9 mouse cellular contexts compared by ENCODE assay signal in genomic region chr15:79834881-79835260, GRCm38 (mm10). TPM values are rescaled to one million over a fixed set of nuclear protein-coding genes. Genes with fewer than 3 reads are reported as not detected.
DNase-seq lines count a peak whose midpoint lies in the region; ATAC-seq lines count a peak whose summit lies in the region.
"Had no signal": no experiment of that assay in that cellular context is flagged by ENCODE, and none has a peak within 500 bp of the region (broad histone marks: within the 10 kb centered on the region; RNA-seq: fewer than 3 reads in every experiment).

No protein-coding gene starts in this region.

- WGBS in heart, embryonic 13.5 days: 61% methylated on average over 9 of the region's 9 CpGs
- WGBS in hindbrain, embryonic 13.5 days: 45% methylated on average over 9 of the region's 9 CpGs
- 45% methylated on average over 9 of the region's 9 CpGs for WGBS in midbrain, embryonic 12.5 days

- peak overlapping the region; percentile 97 for H3K27ac ChIP-seq in heart, embryonic 13.5 days (replicated peaks)
- peak overlapping the region; percentile 99 for H3K27ac ChIP-seq in hindbrain, embryonic 13.5 days
- peak overlapping the region; percentile 98 for H3K27ac ChIP-seq in midbrain, embryonic 12.5 days (replicated peaks)

- peaks cover under 1% of the 10 kb centered on the region; the same call in 1 of the 2 replicates for H3K27me3 ChIP-seq in heart, embryonic 13.5 days (replicated peaks)
- no peaks in the 10 kb centered on the region for H3K27me3 ChIP-seq in hindbrain, embryonic 13.5 days
- H3K27me3 ChIP-seq in midbrain, embryonic 12.5 days: no peaks in the 10 kb centered on the region

- peak overlapping the region; percentile 91 for H3K4me2 ChIP-seq in heart, embryonic 13.5 days
- H3K4me2 ChIP-seq in hindbrain, embryonic 13.5 days: peak overlapping the region; percentile 54
- peak overlapping the region; percentile 97 for H3K4me2 ChIP-seq in midbrain, embryonic 12.5 days (replicated peaks)

- peaks cover 16% of the 10 kb centered on the region for H3K36me3 ChIP-seq in heart, embryonic 13.5 days
- H3K36me3 ChIP-seq in hindbrain, embryonic 13.5 days: peaks cover 4% of the 10 kb centered on the region; the same call in 1 of the 2 replicates
- peaks cover 8% of the 10 kb centered on the region; the same call in 1 of the 2 replicates for H3K36me3 ChIP-seq in midbrain, embryonic 12.5 days

- no peaks in the 10 kb centered on the region for H3K9me3 ChIP-seq in heart, embryonic 13.5 days
- H3K9me3 ChIP-seq in hindbrain, embryonic 13.5 days: no peaks in the 10 kb centered on the region
- no peaks in the 10 kb centered on the region for H3K9me3 ChIP-seq in midbrain, embryonic 12.5 days

- H3K4me1 ChIP-seq in heart, embryonic 13.5 days: peaks cover 37% of the 10 kb centered on the region
- peaks cover 49% of the 10 kb centered on the region for H3K4me1 ChIP-seq in hindbrain, embryonic 13.5 days (replicated peaks)
- peaks cover 43% of the 10 kb centered on the region for H3K4me1 ChIP-seq in midbrain, embryonic 12.5 days

- no peak for DNase-seq in heart, postnatal 10 days
- DNase-seq in cerebellum, adult 9-11 months: peak; percentile 51
- no peak for DNase-seq in urinary bladder, postnatal 36 days (ENCODE audit: low spot score in 2 of 2)
- no peak for DNase-seq in frontal cortex, adult 2 months (ENCODE audit: extremely low spot score in 1 of 2, low spot score in 1 of 2)

- peak overlapping the region; percentile 90 for H3K4me3 ChIP-seq in heart, embryonic 13.5 days
- H3K4me3 ChIP-seq in hindbrain, embryonic 13.5 days: peak overlapping the region; percentile 91
- H3K4me3 ChIP-seq in midbrain, embryonic 12.5 days: peak overlapping the region; percentile 85

- intact Hi-C loops in heart, postnatal 10 days (cut with DNase I): loop anchor here (5.0 kb wide), 2 partner anchors 92 to 247 kb away; no protein-coding TSS in a partner anchor

- ATAC-seq in heart, embryonic 13.5 days (ENCODE audit: extremely low read depth, insufficient number of reproducible peaks, low FRiP score, low TSS enrichment): no peak
- no peak for ATAC-seq in hindbrain, embryonic 13.5 days (ENCODE audit: low FRiP score)
- ATAC-seq in midbrain, embryonic 12.5 days (ENCODE audit: low FRiP score, low read depth): no peak
- ATAC-seq in megakaryocyte-erythroid progenitor cell, adult 5-6 weeks (replicated peaks; ENCODE audit: low FRiP score, low TSS enrichment, poor library complexity, severe bottlenecking): no peak

- peak overlapping the region; percentile 74 for H3K9ac ChIP-seq in heart, embryonic 13.5 days
- H3K9ac ChIP-seq in hindbrain, embryonic 13.5 days: peak overlapping the region; percentile 97; the same call in 1 of the 2 replicates
- H3K9ac ChIP-seq in midbrain, embryonic 12.5 days (replicated peaks): peak overlapping the region; percentile 57

RNA-seq across cellular contexts. Expression of gene Cbx6, which starts 0.4 kb away (rescaled TPM):
- polyA plus RNA-seq in heart, embryonic 13.5 days (2015; fragmentation: Nextera tagmentation; extraction: Ambion mirVana): 48.6 and 49.5 TPM in 2 replicates
- total RNA-seq in heart, postnatal 10 days (2021): 10 to 100 TPM; 40.7 to 48.7 TPM
- polyA plus RNA-seq in hindbrain, embryonic 13.5 days (2015; fragmentation: Nextera tagmentation; extraction: Ambion mirVana): 50.2 and 52.6 TPM in 2 replicates
- 45.5 and 45.7 TPM in 2 replicates for polyA plus RNA-seq in midbrain, embryonic 12.5 days (2016; fragmentation: Nextera tagmentation; extraction: Ambion mirVana)
- total RNA-seq in megakaryocyte-erythroid progenitor cell, adult 5-6 weeks (2014; fragmentation: Nextera tagmentation): 25.1 and 25.6 TPM in 2 replicates
- total RNA-seq in megakaryocyte-erythroid progenitor cell, adult 5-6 weeks (2017): 14.4 and 36.7 TPM in 2 replicates
- polyA plus RNA-seq in frontal cortex, adult 2 months (2012; rRNA removed): 257 and 263 TPM in 2 replicates

RNA-seq across cellular contexts. Expression of gene Npcd, which starts 0.8 kb away (rescaled TPM):
- polyA plus RNA-seq in heart, embryonic 13.5 days (2015; fragmentation: Nextera tagmentation; extraction: Ambion mirVana): not detected in 2 replicates
- total RNA-seq in heart, postnatal 10 days (2021): 1 to 10 TPM in 1 of 2 experiments, under 1 TPM in 1; 0.74 to 1.8 TPM
- polyA plus RNA-seq in hindbrain, embryonic 13.5 days (2015; fragmentation: Nextera tagmentation; extraction: Ambion mirVana): 0.34 and 0.51 TPM in 2 replicates
- 0.45 TPM in 1 of 2 replicates, not detected in the other for polyA plus RNA-seq in midbrain, embryonic 12.5 days (2016; fragmentation: Nextera tagmentation; extraction: Ambion mirVana)
- total RNA-seq in megakaryocyte-erythroid progenitor cell, adult 5-6 weeks (2014; fragmentation: Nextera tagmentation): not detected in 2 replicates
- not detected in 2 replicates for total RNA-seq in megakaryocyte-erythroid progenitor cell, adult 5-6 weeks (2017)
- 2.9 and 4.8 TPM in 2 replicates for polyA plus RNA-seq in frontal cortex, adult 2 months (2012; rRNA removed)
- polyA plus RNA-seq: testis, adult 2 months had no signal

RNA-seq across cellular contexts. Expression of gene Nptxr, which starts 30.3 kb away (rescaled TPM):
- 1.6 and 1.7 TPM in 2 replicates for polyA plus RNA-seq in heart, embryonic 13.5 days (2015; fragmentation: Nextera tagmentation; extraction: Ambion mirVana)
- 1 to 10 TPM; 3.8 to 4.1 TPM for total RNA-seq in heart, postnatal 10 days (2021)
- 21.0 and 21.4 TPM in 2 replicates for polyA plus RNA-seq in hindbrain, embryonic 13.5 days (2015; fragmentation: Nextera tagmentation; extraction: Ambion mirVana)
- polyA plus RNA-seq in midbrain, embryonic 12.5 days (2016; fragmentation: Nextera tagmentation; extraction: Ambion mirVana): 8.7 and 11.7 TPM in 2 replicates
- 1.2 TPM in 1 of 2 replicates, not detected in the other for total RNA-seq in megakaryocyte-erythroid progenitor cell, adult 5-6 weeks (2014; fragmentation: Nextera tagmentation)
- total RNA-seq in megakaryocyte-erythroid progenitor cell, adult 5-6 weeks (2017): not detected in 2 replicates
- 293 and 296 TPM in 2 replicates for polyA plus RNA-seq in frontal cortex, adult 2 months (2012; rRNA removed)

RNA-seq across cellular contexts. Expression of gene Apobec3, which starts 56.6 kb away (rescaled TPM):
- polyA plus RNA-seq in heart, embryonic 13.5 days (2015; fragmentation: Nextera tagmentation; extraction: Ambion mirVana): 13.5 and 13.9 TPM in 2 replicates
- 10 to 100 TPM; 11.2 to 11.7 TPM for total RNA-seq in heart, postnatal 10 days (2021)
- polyA plus RNA-seq in hindbrain, embryonic 13.5 days (2015; fragmentation: Nextera tagmentation; extraction: Ambion mirVana): 4.5 and 4.7 TPM in 2 replicates
- 5.1 and 6.9 TPM in 2 replicates for polyA plus RNA-seq in midbrain, embryonic 12.5 days (2016; fragmentation: Nextera tagmentation; extraction: Ambion mirVana)
- total RNA-seq in megakaryocyte-erythroid progenitor cell, adult 5-6 weeks (2014; fragmentation: Nextera tagmentation): 243 and 293 TPM in 2 replicates
- total RNA-seq in megakaryocyte-erythroid progenitor cell, adult 5-6 weeks (2017): 135 and 175 TPM in 2 replicates
- 7.1 and 7.4 TPM in 2 replicates for polyA plus RNA-seq in frontal cortex, adult 2 months (2012; rRNA removed)

RNA-seq across cellular contexts. Expression of gene Dnal4, which starts 57.2 kb away (rescaled TPM):
- polyA plus RNA-seq in heart, embryonic 13.5 days (2015; fragmentation: Nextera tagmentation; extraction: Ambion mirVana): 35.6 and 37.5 TPM in 2 replicates
- total RNA-seq in heart, postnatal 10 days (2021): 10 to 100 TPM; 20.2 to 22.9 TPM
- polyA plus RNA-seq in hindbrain, embryonic 13.5 days (2015; fragmentation: Nextera tagmentation; extraction: Ambion mirVana): 83.5 and 84.9 TPM in 2 replicates
- polyA plus RNA-seq in midbrain, embryonic 12.5 days (2016; fragmentation: Nextera tagmentation; extraction: Ambion mirVana): 72.4 and 77.9 TPM in 2 replicates
- 13.2 and 13.5 TPM in 2 replicates for total RNA-seq in megakaryocyte-erythroid progenitor cell, adult 5-6 weeks (2014; fragmentation: Nextera tagmentation)
- 7.6 and 10.0 TPM in 2 replicates for total RNA-seq in megakaryocyte-erythroid progenitor cell, adult 5-6 weeks (2017)
- 84.6 and 85.4 TPM in 2 replicates for polyA plus RNA-seq in frontal cortex, adult 2 months (2012; rRNA removed)

Comparison
In these comparisons a context has a peak if more than half of its experiments do, and no peak if none do; other contexts are left out.
1. RNA of gene Nptxr, which starts 30.3 kb away (polyA plus RNA-seq): 293 to 296 TPM in frontal cortex, adult 2 months; 21.0 to 21.4 TPM in hindbrain, embryonic 13.5 days, 8.7 to 11.7 TPM in midbrain, embryonic 12.5 days and 1.6 to 1.7 TPM in heart, embryonic 13.5 days; every median in the first group is over 10 times any median in the second.
2. Peak in every context shown above with its lines, with median percentiles within 50 percentile points of each other: H3K27ac ChIP-seq, H3K4me2 ChIP-seq, H3K4me3 ChIP-seq and H3K9ac ChIP-seq.